Mouse (Mus musculus) midbrain, embryonic 12.5 days (tissue): Measurements from ENCODE around the gene Lrig1. TPM values are rescaled to one million over a fixed set of nuclear protein-coding genes. Genes with fewer than 3 reads are reported as not detected.

Experiments used
- ATAC-seq: fragments of 200-750 bp; cut with Nextera tagmentation; 2 replicates; pipeline ENCODE4 v1.8.0; 2017; ENCODE audit warnings: low read depth, moderate TSS enrichment, moderate library complexity; ENCODE audit not compliant: low FRiP score
- H3K27ac ChIP-seq: fragments of 300-500 bp; sonication (generic); replicated peaks from 2 replicates; pipeline ENCODE4 v1.5.1; 2016; ENCODE audit warnings: mild to moderate bottlenecking
- H3K27me3 ChIP-seq: fragments of 300-500 bp; sonication (generic); 2 replicates; pipeline ENCODE4 v1.6.1; 2016; ENCODE audit warnings: mild to moderate bottlenecking
- H3K36me3 ChIP-seq: fragments of 300-500 bp; sonication (generic); 2 replicates; pipeline ENCODE4 v1.6.1; 2016
- H3K4me1 ChIP-seq: fragments of 300-500 bp; sonication (generic); 2 replicates; pipeline ENCODE4 v1.6.1; 2016
- H3K4me2 ChIP-seq: fragments of 300-500 bp; sonication (generic); replicated peaks from 2 replicates; pipeline ENCODE4 v1.6.1; 2016; ENCODE audit warnings: mild to moderate bottlenecking, moderate library complexity
- H3K4me3 ChIP-seq: fragments of 300-500 bp; sonication (generic); 2 replicates; pipeline ENCODE4 v1.5.1; 2016; ENCODE audit warnings: mild to moderate bottlenecking
- H3K9ac ChIP-seq: fragments of 300-500 bp; sonication (generic); replicated peaks from 2 replicates; pipeline ENCODE4 v1.6.1; 2016; ENCODE audit warnings: mild to moderate bottlenecking, moderate library complexity
- H3K9me3 ChIP-seq: fragments of 300-500 bp; sonication (generic); 2 replicates; pipeline ENCODE4 v1.6.1; 2016; ENCODE audit warnings: mild to moderate bottlenecking
- WGBS: fragments of 180-500 bp; shearing (Covaris S2); methylation state at CpG from one replicate; pipeline ENCODE4 v1.1.7; 2016; 5-methylcytosine and 5-hydroxymethylcytosine counted together
- polyA plus RNA-seq: library from polyadenylated mRNA; unstranded; fragments of >200 nt; fragmentation: Nextera tagmentation; extraction: Ambion mirVana; gene quantifications from 2 replicates; pipeline ENCODE4 v1.2.1, GENCODE M21; 2016

Lrig1 gene
- polyA plus RNA-seq, 1 experiment from 2014 or later = 14.4 TPM

DNA sequence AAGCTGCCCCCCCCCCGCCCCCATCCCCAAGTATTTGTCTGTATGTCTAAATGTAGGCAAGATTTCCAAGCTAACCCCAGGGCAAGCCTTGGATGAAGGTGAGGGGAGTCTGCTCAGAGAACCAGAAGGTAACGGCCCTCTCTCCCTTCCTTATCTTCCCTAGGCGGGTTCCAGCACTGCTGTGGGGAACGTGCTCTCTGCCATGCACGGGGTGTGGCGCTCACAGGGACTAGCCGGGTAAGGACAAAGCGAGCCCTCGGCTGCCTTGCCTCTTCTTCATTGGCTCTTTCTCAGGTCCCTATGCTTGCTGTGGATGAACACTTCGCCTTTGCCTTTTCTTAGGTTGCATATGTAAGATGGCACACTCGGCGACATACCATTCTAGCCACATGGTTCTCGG is 100.9 kb downstream of the Lrig1 start:
- ATAC-seq = no peak
- peaks cover 23% of the 10 kb centered on the region; the same call in 1 of the 2 replicates for H3K36me3 ChIP-seq
- no peaks in the 10 kb centered on the region for H3K27me3 ChIP-seq
- no peak overlapping the region for H3K27ac ChIP-seq
- no peak overlapping the region for H3K4me3 ChIP-seq
- no peak overlapping the region for H3K4me2 ChIP-seq
- 93% methylated on average over 13 of the region's 13 CpGs for WGBS
- no peaks in the 10 kb centered on the region for H3K9me3 ChIP-seq
- H3K4me1 ChIP-seq = no peaks in the 10 kb centered on the region
- H3K9ac ChIP-seq = no peak overlapping the region

GRCm38 (mm10) chr6:94598421-94598820 is 101.5 kb downstream of the Lrig1 start:
- Histone ChIP-seq H3K4me3 (no peak overlapping the region), H3K9me3 (no peaks in the 10 kb centered on the region), H3K9ac (no peak overlapping the region), H3K4me1 (no peaks in the 10 kb centered on the region), H3K27ac (no peak overlapping the region), H3K27me3 (no peaks in the 10 kb centered on the region), H3K36me3 (peaks cover 19% of the 10 kb centered on the region; the same call in 1 of the 2 replicates), H3K4me2 (no peak overlapping the region)
- WGBS = 94% methylated on average over 12 of the region's 12 CpGs
- no peak for ATAC-seq

DNA sequence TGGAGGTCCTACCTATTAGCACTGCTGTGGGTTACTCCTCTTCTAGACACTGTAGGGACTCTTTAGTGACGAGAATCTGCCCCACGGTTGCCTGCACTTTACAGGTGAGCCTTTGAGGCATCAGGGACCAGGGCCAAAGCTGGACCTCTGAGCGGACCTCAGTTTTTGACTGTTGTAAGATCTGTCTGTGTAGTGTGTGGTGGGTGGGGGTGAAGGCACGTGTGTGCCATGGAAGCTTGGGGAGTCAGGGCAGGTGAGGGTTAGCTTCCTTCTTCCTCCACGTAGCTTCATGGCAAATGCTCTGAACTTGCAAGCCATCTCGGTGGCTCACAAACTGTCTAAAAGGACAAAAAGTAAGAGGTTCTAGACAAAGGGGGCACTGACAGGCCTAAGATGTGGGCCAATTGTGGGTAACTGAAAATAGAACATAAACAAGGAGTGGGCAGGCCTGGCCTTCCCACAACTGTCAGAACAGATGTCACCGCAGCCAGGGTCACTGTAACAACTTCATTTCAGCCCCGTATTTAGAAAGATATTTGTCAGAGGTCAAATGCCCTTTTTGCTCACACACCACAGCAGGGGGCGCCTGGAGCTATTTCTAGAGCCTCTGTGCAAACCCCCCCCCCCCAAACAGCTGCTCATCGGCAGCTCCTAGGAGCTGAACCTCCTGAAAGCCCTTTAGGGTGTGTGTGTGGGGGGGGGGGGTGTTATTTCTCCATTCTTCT is 103.0 kb downstream of the Lrig1 start:
- Histone ChIP-seq H3K9ac (no peak overlapping the region), H3K36me3 (0 out of 2 replicates have a peak, but pooled peaks cover 10% of the 10 kb centered on the region), H3K27me3 (no peaks in the 10 kb centered on the region), H3K4me1 (peaks cover 10% of the 10 kb centered on the region), H3K9me3 (no peaks in the 10 kb centered on the region), H3K4me3 (no peak overlapping the region), H3K27ac (no peak overlapping the region), H3K4me2 (no peak overlapping the region)
- 57% methylated on average over 10 of the region's 10 CpGs for WGBS
- ATAC-seq = 0 out of 2 replicates have a peak, but pooled peaks have one; percentile 23

DNA sequence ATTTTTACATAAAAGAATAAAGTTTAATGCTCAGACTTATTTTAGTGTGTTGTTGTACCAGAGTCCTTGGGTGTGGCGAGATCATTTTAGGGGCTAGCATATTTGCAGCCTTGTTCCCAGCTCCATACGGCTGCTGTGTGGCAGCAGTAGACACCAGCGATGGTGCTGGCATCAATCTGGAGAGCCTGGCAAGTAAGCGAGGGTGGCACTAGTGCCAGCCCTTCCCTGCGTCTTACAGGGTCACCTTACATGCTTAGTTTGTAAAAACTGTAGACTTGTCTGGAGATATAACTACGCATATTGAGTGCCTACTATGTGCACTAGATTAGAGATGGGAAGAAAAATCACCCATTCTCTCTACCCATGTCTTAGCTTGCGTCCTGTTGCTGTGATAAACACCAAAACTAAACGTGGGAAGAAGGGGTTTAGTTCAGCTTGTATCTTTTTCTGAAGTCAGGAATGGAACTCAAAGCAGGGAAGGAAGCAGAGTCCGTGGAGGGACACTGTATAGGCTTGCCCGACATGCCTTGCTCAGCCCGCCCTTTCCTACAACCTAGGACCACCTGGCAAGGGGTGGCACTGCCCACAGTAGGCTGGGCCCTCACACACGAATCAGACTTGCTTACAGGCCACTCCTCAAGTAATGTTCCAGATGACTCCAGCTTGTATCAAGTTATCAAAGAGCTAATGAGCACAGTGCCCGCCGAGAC is 103.8 kb downstream of the Lrig1 start:
- Histone ChIP-seq H3K36me3 (0 out of 2 replicates have a peak, but pooled peaks cover 9% of the 10 kb centered on the region), H3K27ac (no peak overlapping the region), H3K4me3 (no peak overlapping the region), H3K27me3 (no peaks in the 10 kb centered on the region), H3K9me3 (no peaks in the 10 kb centered on the region), H3K4me2 (no peak overlapping the region), H3K4me1 (peaks cover 10% of the 10 kb centered on the region), H3K9ac (no peak overlapping the region)
- 89% methylated on average over 14 of the region's 14 CpGs for WGBS
- no peak; the same call in 1 of the 2 replicates for ATAC-seq

DNA sequence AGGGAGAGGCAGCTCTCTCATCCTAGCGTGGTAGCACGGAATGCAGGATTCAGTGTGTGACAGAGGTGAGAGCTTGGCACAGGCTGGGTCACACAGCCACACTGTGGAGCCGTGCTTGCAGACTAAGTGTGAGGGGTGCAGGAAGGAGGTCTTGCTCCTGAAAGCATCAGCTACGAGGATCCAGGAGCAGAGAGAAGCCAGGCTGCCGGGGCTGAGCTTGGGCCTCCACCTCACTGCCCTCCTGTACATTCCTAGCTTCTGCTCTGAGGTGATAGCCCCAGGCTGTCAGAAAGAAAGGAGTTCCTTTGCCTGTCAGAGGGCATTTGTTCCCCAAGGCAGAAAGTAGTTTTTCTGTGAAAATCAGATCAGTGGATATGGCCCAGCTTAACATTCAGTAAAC is 104.8 kb downstream of the Lrig1 start:
- H3K4me3 ChIP-seq = no peak overlapping the region
- peaks cover 10% of the 10 kb centered on the region for H3K4me1 ChIP-seq
- H3K36me3 ChIP-seq = 0 out of 2 replicates have a peak, but pooled peaks cover under 1% of the 10 kb centered on the region
- WGBS = 77% methylated on average over 5 of the region's 5 CpGs
- ATAC-seq = no peak
- H3K27ac ChIP-seq = no peak overlapping the region
- no peak overlapping the region for H3K4me2 ChIP-seq
- no peaks in the 10 kb centered on the region for H3K27me3 ChIP-seq
- H3K9ac ChIP-seq = no peak overlapping the region
- H3K9me3 ChIP-seq = no peaks in the 10 kb centered on the region

DNA sequence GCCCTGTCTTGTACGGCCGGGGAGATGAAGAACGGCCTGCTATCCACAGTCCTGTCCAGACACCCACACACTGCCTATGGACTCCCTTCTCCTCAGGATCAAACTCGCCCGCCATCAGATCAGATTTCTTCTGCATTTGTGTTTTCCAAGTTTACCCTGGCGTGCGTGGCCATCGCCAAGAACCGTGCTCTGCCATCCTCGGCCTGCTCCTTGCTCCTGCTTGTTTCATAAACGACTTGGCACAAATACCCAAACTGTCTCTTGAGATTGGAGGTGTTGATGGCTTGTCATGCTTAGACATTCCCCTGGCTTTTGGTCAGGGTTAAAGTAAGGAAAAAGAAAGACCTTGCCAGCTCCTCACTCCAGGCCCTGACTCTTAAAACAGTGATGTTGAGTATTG is 105.2 kb downstream of the Lrig1 start:
- no peak overlapping the region for H3K27ac ChIP-seq
- no peaks in the 10 kb centered on the region for H3K36me3 ChIP-seq
- H3K4me2 ChIP-seq = no peak overlapping the region
- H3K9ac ChIP-seq = no peak overlapping the region
- no peak overlapping the region for H3K4me3 ChIP-seq
- 91% methylated on average over 11 of the region's 11 CpGs for WGBS
- no peaks in the 10 kb centered on the region for H3K9me3 ChIP-seq
- H3K4me1 ChIP-seq = peaks cover 10% of the 10 kb centered on the region
- no peaks in the 10 kb centered on the region for H3K27me3 ChIP-seq
- no peak for ATAC-seq

GRCm38 (mm10) chr6:94594096-94594665 is 105.8 kb downstream of the Lrig1 start:
- no peaks in the 10 kb centered on the region for H3K27me3 ChIP-seq
- H3K27ac ChIP-seq = no peak overlapping the region
- no peak overlapping the region for H3K9ac ChIP-seq
- H3K4me3 ChIP-seq = no peak overlapping the region
- H3K9me3 ChIP-seq = no peaks in the 10 kb centered on the region
- H3K36me3 ChIP-seq = no peaks in the 10 kb centered on the region
- H3K4me1 ChIP-seq = peaks cover 10% of the 10 kb centered on the region
- ATAC-seq = no peak
- WGBS = 85% methylated on average over 6 of the region's 6 CpGs
- H3K4me2 ChIP-seq = no peak overlapping the region

- no peak for ATAC-seq
- 0 out of 2 replicates have a peak, but pooled peaks cover 2% of the 10 kb centered on the region for H3K9me3 ChIP-seq
- H3K9ac ChIP-seq = no peak overlapping the region
- no peaks in the 10 kb centered on the region for H3K27me3 ChIP-seq
- H3K36me3 ChIP-seq = no peaks in the 10 kb centered on the region
- no peak overlapping the region for H3K4me3 ChIP-seq
- peaks cover 10% of the 10 kb centered on the region for H3K4me1 ChIP-seq
- H3K4me2 ChIP-seq = no peak overlapping the region
- WGBS = 36% methylated on average over 4 of the region's 4 CpGs
- H3K27ac ChIP-seq = no peak overlapping the region
These were observed 107.2 kb downstream of the Lrig1 start for GRCm38 (mm10) chr6:94592710-94593109.

DNA sequence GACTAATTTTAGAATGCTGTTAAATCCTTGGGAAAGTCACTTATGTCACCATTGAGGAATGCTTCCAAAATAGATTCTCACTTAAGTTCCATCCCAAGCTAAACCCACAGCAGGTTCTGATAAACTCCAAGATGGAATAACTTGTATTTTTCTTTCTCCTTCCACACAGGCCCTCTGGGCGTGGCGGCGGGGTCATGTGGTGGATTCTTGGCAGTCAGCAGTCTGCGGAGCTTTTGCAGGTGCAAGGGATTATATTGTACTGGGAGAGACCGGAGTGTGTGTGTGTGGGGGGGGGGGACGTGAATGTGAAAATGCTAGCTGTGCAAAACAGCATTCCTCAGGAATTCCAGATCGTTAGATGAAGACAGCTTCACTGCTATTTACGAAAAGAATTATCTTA is 107.7 kb downstream of the Lrig1 start:
- H3K4me1 ChIP-seq = peaks cover 10% of the 10 kb centered on the region
- no peak overlapping the region for H3K9ac ChIP-seq
- no peak overlapping the region for H3K4me3 ChIP-seq
- no peak overlapping the region for H3K27ac ChIP-seq
- no peaks in the 10 kb centered on the region for H3K27me3 ChIP-seq
- ATAC-seq = no peak
- no peak overlapping the region for H3K4me2 ChIP-seq
- H3K9me3 ChIP-seq = 0 out of 2 replicates have a peak, but pooled peaks cover 2% of the 10 kb centered on the region
- H3K36me3 ChIP-seq = no peaks in the 10 kb centered on the region
- 44% methylated on average over 8 of the region's 8 CpGs for WGBS

- ATAC-seq = no peak
- H3K9ac ChIP-seq = no peak overlapping the region
- H3K27me3 ChIP-seq = no peaks in the 10 kb centered on the region
- H3K4me2 ChIP-seq = no peak overlapping the region
- H3K4me1 ChIP-seq = peaks cover 14% of the 10 kb centered on the region
- no peak overlapping the region for H3K4me3 ChIP-seq
- H3K36me3 ChIP-seq = no peaks in the 10 kb centered on the region
- no peak overlapping the region for H3K27ac ChIP-seq
- WGBS = 94% methylated on average over 4 of the region's 4 CpGs
- H3K9me3 ChIP-seq = 0 out of 2 replicates have a peak, but pooled peaks cover 2% of the 10 kb centered on the region
These were observed 111.6 kb downstream of the Lrig1 start for GRCm38 (mm10) chr6:94588365-94588764.

- no peaks in the 10 kb centered on the region for H3K36me3 ChIP-seq
- H3K9me3 ChIP-seq = 0 out of 2 replicates have a peak, but pooled peaks cover 2% of the 10 kb centered on the region
- no peak overlapping the region for H3K9ac ChIP-seq
- H3K27ac ChIP-seq = no peak overlapping the region
- 89% methylated on average over 4 of the region's 4 CpGs for WGBS
- no peak for ATAC-seq
- H3K4me3 ChIP-seq = no peak overlapping the region
- no peak overlapping the region for H3K4me2 ChIP-seq
- H3K27me3 ChIP-seq = no peaks in the 10 kb centered on the region
- peaks cover 12% of the 10 kb centered on the region; the same call in 1 of the 2 replicates for H3K4me1 ChIP-seq
These were observed 115.0 kb downstream of the Lrig1 start for GRCm38 (mm10) chr6:94584976-94585375.

DNA sequence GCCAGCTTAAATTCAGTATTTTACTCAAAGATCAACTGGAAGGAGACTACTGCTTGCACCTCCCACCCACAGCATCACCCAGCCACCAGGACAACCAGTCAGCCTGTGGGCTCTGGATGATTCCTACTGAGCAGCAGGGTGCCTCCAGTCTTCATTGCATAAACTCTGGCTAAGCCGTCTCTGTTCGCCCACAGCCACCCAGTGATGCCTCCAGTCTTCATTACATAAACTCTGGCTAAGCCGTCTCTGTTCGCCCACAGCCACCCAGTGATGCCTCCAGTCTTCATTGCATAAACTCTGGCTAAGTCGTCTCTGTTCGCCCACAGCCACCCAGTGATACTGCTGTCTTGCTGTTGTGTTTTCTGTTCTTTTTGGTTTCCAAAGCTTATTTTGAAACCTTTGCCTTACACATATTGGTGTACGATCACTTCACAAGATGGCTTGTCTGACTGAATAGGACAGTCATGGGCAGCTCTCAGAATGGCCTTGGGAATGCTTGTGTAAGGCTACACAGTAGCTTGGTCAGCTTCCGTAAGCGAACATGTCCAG is 115.7 kb downstream of the Lrig1 start:
- Histone ChIP-seq H3K27ac (no peak overlapping the region), H3K4me1 (peaks cover 13% of the 10 kb centered on the region; the same call in 1 of the 2 replicates), H3K4me2 (no peak overlapping the region), H3K27me3 (no peaks in the 10 kb centered on the region), H3K9me3 (0 out of 2 replicates have a peak, but pooled peaks cover 2% of the 10 kb centered on the region), H3K36me3 (no peaks in the 10 kb centered on the region), H3K9ac (no peak overlapping the region), H3K4me3 (no peak overlapping the region)
- ATAC-seq = no peak
- 93% methylated on average over 9 of the region's 9 CpGs for WGBS
